8 mouse cellular contexts compared by ENCODE assay signal in genomic region chrX:157491944-157492726, GRCm38 (mm10). TPM values are rescaled to one million over a fixed set of nuclear protein-coding genes. Genes with fewer than 3 reads are reported as not detected.
DNase-seq lines count a peak whose midpoint lies in the region; ATAC-seq and TF ChIP-seq lines count a peak whose summit lies in the region.

Sms (minus strand) TSS chrX:157492287.

- H3K36me3 ChIP-seq in heart, embryonic 12.5 days: no peaks in the 10 kb centered on the region
- H3K36me3 ChIP-seq in kidney, postnatal 0 days (ENCODE audit: insufficient read depth, low read length): no peaks in the 10 kb centered on the region
- H3K36me3 ChIP-seq in liver, embryonic 15.5 days (replicated peaks): no peaks in the 10 kb centered on the region
- no peaks in the 10 kb centered on the region for H3K36me3 ChIP-seq in neural tube, embryonic 11.5 days (ENCODE audit: control insufficient read depth, insufficient read depth, low read length)
- no peaks in the 10 kb centered on the region for H3K36me3 ChIP-seq in testis, adult 2 months (ENCODE audit: control insufficient read depth, insufficient read depth, low read length)

- TF ChIP-seq CTCF in bone marrow, adult 2 months (IDR thresholded peaks at IDR 0.05; ENCODE audit: control insufficient read depth, insufficient read depth, low read length): no peak
- TF ChIP-seq CTCF in kidney, postnatal 0 days (IDR thresholded peaks at IDR 0.05; ENCODE audit: low read depth): no peak
- TF ChIP-seq CTCF in testis, adult 2 months (IDR thresholded peaks at IDR 0.05; ENCODE audit: control insufficient read depth, insufficient read depth, insufficient replicate concordance, low read depth, low read length): no peak

- no peaks in the 10 kb centered on the region for H3K4me1 ChIP-seq in bone marrow, adult 2 months (ENCODE audit: control insufficient read depth, insufficient read depth, low read length)
- H3K4me1 ChIP-seq in heart, embryonic 12.5 days (replicated peaks): 0 out of 2 replicates have a peak, but pooled peaks cover 5% of the 10 kb centered on the region
- no peaks in the 10 kb centered on the region for H3K4me1 ChIP-seq in kidney, postnatal 0 days (replicated peaks; ENCODE audit: insufficient read depth, low read length)
- H3K4me1 ChIP-seq in liver, embryonic 15.5 days (replicated peaks): peaks cover 5% of the 10 kb centered on the region; the same call in 1 of the 2 replicates
- no peaks in the 10 kb centered on the region for H3K4me1 ChIP-seq in neural tube, embryonic 11.5 days (ENCODE audit: control insufficient read depth, insufficient read depth, low read length)
- H3K4me1 ChIP-seq in testis, adult 2 months (ENCODE audit: control insufficient read depth, insufficient read depth, low read length): no peaks in the 10 kb centered on the region; the same call in 1 of the 2 replicates

- peak within 1 kb of the TSS; percentile 76 for H3K4me3 ChIP-seq in bone marrow, adult 2 months (replicated peaks; ENCODE audit: control insufficient read depth, low read depth, low read length)
- peak within 1 kb of the TSS; percentile 89 for H3K4me3 ChIP-seq in heart, embryonic 12.5 days
- H3K4me3 ChIP-seq in kidney, postnatal 0 days (replicated peaks; ENCODE audit: low read depth, low read length): peak within 1 kb of the TSS; percentile 59
- H3K4me3 ChIP-seq in liver, embryonic 15.5 days (replicated peaks): peak within 1 kb of the TSS; percentile 63
- H3K4me3 ChIP-seq in neural tube, embryonic 11.5 days (ENCODE audit: low read depth, low read length): peak within 1 kb of the TSS; percentile 65
- peak within 1 kb of the TSS; percentile 88 for H3K4me3 ChIP-seq in testis, adult 2 months (ENCODE audit: control insufficient read depth, low read depth, low read length)

- TF ChIP-seq POLR2A in bone marrow, adult 2 months (IDR thresholded peaks at IDR 0.05; ENCODE audit: borderline replicate concordance, control insufficient read depth, low read depth, low read length): peak; percentile 26; the same call in 1 of the 2 replicates
- peak; percentile 36; the same call in 1 of the 2 replicates for TF ChIP-seq POLR2A in testis, adult 2 months (IDR thresholded peaks at IDR 0.05; ENCODE audit: control insufficient read depth, low read depth, low read length)

- WGBS in bone marrow, adult 2 months: 18% methylated on average over 37 of the region's 45 CpGs
- WGBS in heart, embryonic 12.5 days: 21% methylated on average over 34 of the region's 45 CpGs
- 26% methylated on average over 40 of the region's 45 CpGs for WGBS in kidney, postnatal 0 days
- WGBS in liver, embryonic 15.5 days (ENCODE audit: insufficient replicate concordance): 24% methylated on average over 39 of the region's 45 CpGs
- WGBS in neural tube, embryonic 11.5 days: 19% methylated on average over 23 of the region's 45 CpGs

- peak; percentile 55 for DNase-seq in kidney, postnatal 0 days (ENCODE audit: low spot score)
- DNase-seq in neural tube, embryonic 11.5 days (ENCODE audit: low spot score): peak; percentile 83

- peak; percentile 70 for ATAC-seq in CD4-positive, CD25-positive, alpha-beta regulatory T cell, adult 4 months
- ATAC-seq in erythroblast, adult 5-6 weeks (replicated peaks; ENCODE audit: low FRiP score, poor library complexity, severe bottlenecking): peak; percentile 73
- ATAC-seq in heart, embryonic 12.5 days (ENCODE audit: insufficient number of reproducible peaks, low FRiP score): peak; percentile 92
- peak; percentile 88 for ATAC-seq in kidney, postnatal 0 days (replicated peaks; ENCODE audit: low FRiP score, low read depth)
- ATAC-seq in liver, embryonic 15.5 days (ENCODE audit: insufficient read depth): peak; percentile 89
- peak; percentile 86 for ATAC-seq in neural tube, embryonic 11.5 days (ENCODE audit: insufficient read depth, low FRiP score, low TSS enrichment)

- peak within 1 kb of the TSS; percentile 87 for H3K27ac ChIP-seq in bone marrow, adult 2 months (ENCODE audit: control insufficient read depth, insufficient read depth, low read depth, low read length, poor library complexity)
- H3K27ac ChIP-seq in heart, embryonic 12.5 days (ENCODE audit: poor library complexity, severe bottlenecking): peak within 1 kb of the TSS; percentile 85
- peak within 1 kb of the TSS; percentile 77 for H3K27ac ChIP-seq in kidney, postnatal 0 days
- peak within 1 kb of the TSS; percentile 24; the same call in 1 of the 2 replicates for H3K27ac ChIP-seq in liver, embryonic 15.5 days (replicated peaks)
- H3K27ac ChIP-seq in neural tube, embryonic 11.5 days (ENCODE audit: low read depth, low read length): peak within 1 kb of the TSS; percentile 88
- peak within 1 kb of the TSS; percentile 75 for H3K27ac ChIP-seq in testis, adult 2 months (ENCODE audit: control insufficient read depth, insufficient read depth, low read depth, low read length)

- H3K4me2 ChIP-seq in heart, embryonic 12.5 days: peak within 1 kb of the TSS; percentile 72
- H3K4me2 ChIP-seq in kidney, postnatal 0 days (ENCODE audit: low read length): peak within 1 kb of the TSS; percentile 71
- H3K4me2 ChIP-seq in liver, embryonic 15.5 days: peak within 1 kb of the TSS; percentile 78
- H3K4me2 ChIP-seq in neural tube, embryonic 11.5 days (ENCODE audit: low read depth): peak within 1 kb of the TSS; percentile 43

- H3K9ac ChIP-seq in heart, embryonic 12.5 days: peak within 1 kb of the TSS; percentile 91
- peak within 1 kb of the TSS; percentile 70 for H3K9ac ChIP-seq in kidney, postnatal 0 days (ENCODE audit: low read depth, low read length)
- H3K9ac ChIP-seq in liver, embryonic 15.5 days: peak within 1 kb of the TSS; percentile 40
- H3K9ac ChIP-seq in neural tube, embryonic 11.5 days (ENCODE audit: low read length): peak within 1 kb of the TSS; percentile 86

- H3K9me3 ChIP-seq in heart, embryonic 12.5 days (replicated peaks): no peaks in the 10 kb centered on the region
- H3K9me3 ChIP-seq in kidney, postnatal 0 days (replicated peaks; ENCODE audit: low read length): no peaks in the 10 kb centered on the region
- no peaks in the 10 kb centered on the region for H3K9me3 ChIP-seq in liver, embryonic 15.5 days (replicated peaks)
- no peaks in the 10 kb centered on the region for H3K9me3 ChIP-seq in neural tube, embryonic 11.5 days (ENCODE audit: control insufficient read depth, low read length)

- 0 out of 2 replicates have a peak, but pooled peaks cover 5% of the 10 kb centered on the region for H3K27me3 ChIP-seq in heart, embryonic 12.5 days (replicated peaks)
- H3K27me3 ChIP-seq in kidney, postnatal 0 days (ENCODE audit: insufficient read depth, low read length): no peaks in the 10 kb centered on the region
- H3K27me3 ChIP-seq in liver, embryonic 15.5 days: no peaks in the 10 kb centered on the region
- no peaks in the 10 kb centered on the region for H3K27me3 ChIP-seq in neural tube, embryonic 11.5 days (ENCODE audit: control insufficient read depth, insufficient read depth, low read length)
- H3K27me3 ChIP-seq in testis, adult 2 months (ENCODE audit: control insufficient read depth, insufficient read depth, low read length): no peaks in the 10 kb centered on the region

RNA-seq across cellular contexts. Expression of gene Sms, which starts in this region (rescaled TPM):
- polyA plus RNA-seq in CD4-positive, CD25-positive, alpha-beta regulatory T cell, adult 4 months (2017; shearing (Covaris generic)): 10 to 100 TPM; 46.7 to 62.0 TPM
- 13.5 and 18.0 TPM in 2 replicates for polyA plus RNA-seq in bone marrow, adult 2 months (2011; ENCODE audit: insufficient read depth, insufficient read length, low replicate concordance, missing spikeins)
- total RNA-seq in erythroblast, adult 5-6 weeks (2015; ENCODE audit: low replicate concordance): 6.7 and 11.5 TPM in 2 replicates
- total RNA-seq in erythroblast, adult 5-6 weeks (2017; ENCODE audit: low replicate concordance): 9.2 and 10.9 TPM in 2 replicates
- 67.2 and 84.6 TPM in 2 replicates for polyA plus RNA-seq in heart, embryonic 12.5 days (2016; fragmentation: Nextera tagmentation; extraction: Ambion mirVana)
- 66.4 and 75.0 TPM in 2 replicates for polyA plus RNA-seq in kidney, postnatal 0 days (2015; fragmentation: Nextera tagmentation; extraction: Ambion mirVana)
- 10.0 and 16.9 TPM in 2 replicates for polyA plus RNA-seq in liver, embryonic 15.5 days (2015; fragmentation: Nextera tagmentation; extraction: Ambion mirVana)
- polyA plus RNA-seq in neural tube, embryonic 11.5 days (2014; fragmentation: Nextera tagmentation; extraction: Ambion mirVana): 105 and 111 TPM in 2 replicates
- 3.0 and 3.4 TPM in 2 replicates for polyA plus RNA-seq in testis, adult 2 months (2012; rRNA removed)

Comparison
In these comparisons a context has a peak if more than half of its experiments do, and no peak if none do; other contexts are left out.
1. Peak in every context shown above with its lines: DNase-seq, ATAC-seq, H3K4me3 ChIP-seq and H3K27ac ChIP-seq.
2. H3K27ac ChIP-seq: peak in every context shown above with its lines; median percentile 88 in neural tube, embryonic 11.5 days; 87 in bone marrow, adult 2 months; 85 in heart, embryonic 12.5 days; 77 in kidney, postnatal 0 days; 75 in testis, adult 2 months; 24 in liver, embryonic 15.5 days.
3. H3K9ac ChIP-seq: peak in every context shown above with its lines; median percentile 91 in heart, embryonic 12.5 days; 86 in neural tube, embryonic 11.5 days; 70 in kidney, postnatal 0 days; 40 in liver, embryonic 15.5 days.